Mouse (Mus musculus) G1E (cell line): Measurements from ENCODE around the gene Vangl2.

Experiments used
- CTCF ChIP-seq: IDR thresholded peaks from 2 replicates; pipeline ENCODE4 v1.5.1; 2012; ENCODE audit warnings: low read depth, low read length, inconsistent platforms, mixed read lengths
- GATA1 ChIP-seq: IDR thresholded peaks from 2 replicates; pipeline ENCODE4 v1.6.1; 2012; ENCODE audit warnings: borderline replicate concordance, low read length, inconsistent platforms, mixed read lengths
- POLR2AphosphoS5 ChIP-seq: IDR thresholded peaks from 2 replicates; pipeline ENCODE4 v1.6.1; 2012; ENCODE audit warnings: low read depth, low read length, inconsistent platforms; ENCODE audit not compliant: insufficient replicate concordance

GRCm38 (mm10) chr1:172016660-172017516 lies 11.4 kb downstream of the Vangl2 start:
- TF ChIP-seq CTCF: no peak
- no peak for TF ChIP-seq POLR2AphosphoS5
- TF ChIP-seq GATA1: no peak
